Mouse (Mus musculus) CD4-positive helper T cell, adult 2 months (primary cell): Measurements from ENCODE around the gene Ate1.
"Not testable (repeated sequence)": the region's sequence is repeated elsewhere in the genome, so short reads cannot be mapped to it uniquely, and the experiment has no call there.

Source experiments
- DNase-seq: peaks from one replicate; pipeline ENCODE4 v3.0.0-alpha.2; 2012; ENCODE audit warnings: low read depth, missing footprints, low spot score

Ate1 gene

DNA sequence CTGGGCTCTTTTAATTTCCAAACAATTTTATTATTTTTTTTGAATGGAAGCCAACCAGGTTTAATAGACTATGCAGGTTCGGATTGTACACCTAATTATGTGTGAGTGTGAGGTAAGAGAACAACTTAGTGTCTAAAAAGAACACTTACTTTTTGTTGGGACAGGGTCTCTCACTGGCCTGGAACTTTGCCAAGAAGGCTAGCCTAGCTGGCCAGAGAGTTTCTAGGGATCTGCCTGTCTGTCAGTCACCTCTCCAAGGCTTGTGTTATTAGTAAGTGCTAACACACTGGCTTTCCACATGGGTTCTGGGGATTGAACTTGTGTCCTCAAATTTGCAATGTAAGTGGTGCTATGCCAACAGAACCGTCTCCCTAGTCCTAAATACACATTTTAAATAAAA lies 116.8 kb downstream of the Ate1 start:
- no peak for DNase-seq

DNA sequence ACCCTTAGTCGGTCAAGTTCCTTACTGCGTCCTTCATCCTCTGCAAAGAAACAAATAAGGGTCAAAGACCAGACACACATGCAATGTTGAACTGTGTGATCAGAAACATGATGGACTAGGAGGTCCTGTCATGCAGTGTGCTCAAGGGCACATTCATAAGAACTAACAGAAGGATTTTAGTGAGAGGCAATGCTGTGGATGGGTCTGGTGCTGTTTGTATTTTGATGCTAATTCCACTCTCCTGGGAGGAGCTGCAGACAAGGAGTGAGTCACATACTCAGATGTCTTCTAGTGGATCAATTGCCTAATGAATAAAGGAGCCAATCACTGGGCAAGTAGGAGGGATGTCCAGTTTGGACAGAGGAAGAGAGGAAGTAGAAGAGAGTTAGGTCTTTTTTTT lies 125.5 kb downstream of the Ate1 start:
- DNase-seq: no peak

DNA sequence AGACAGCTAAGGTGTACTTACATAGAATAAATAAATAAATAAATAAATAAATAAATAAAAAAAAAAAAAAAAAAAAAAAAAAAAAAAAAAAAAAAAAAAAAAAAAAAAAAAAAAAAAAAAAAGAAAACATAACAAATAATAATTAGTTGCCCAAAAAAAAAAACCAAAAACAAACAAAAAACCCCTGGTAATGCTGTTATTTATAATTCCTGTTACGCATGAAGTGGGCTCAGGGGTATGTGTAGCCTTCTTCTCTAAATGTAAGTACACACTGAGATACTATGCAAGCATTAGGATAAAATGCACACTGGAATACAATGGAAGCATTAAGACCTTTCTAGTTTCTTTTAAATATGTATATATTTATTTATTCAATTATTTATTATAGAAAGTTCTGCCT lies 130.1 kb downstream of the Ate1 start:
- not testable (repeated sequence) for DNase-seq

DNA sequence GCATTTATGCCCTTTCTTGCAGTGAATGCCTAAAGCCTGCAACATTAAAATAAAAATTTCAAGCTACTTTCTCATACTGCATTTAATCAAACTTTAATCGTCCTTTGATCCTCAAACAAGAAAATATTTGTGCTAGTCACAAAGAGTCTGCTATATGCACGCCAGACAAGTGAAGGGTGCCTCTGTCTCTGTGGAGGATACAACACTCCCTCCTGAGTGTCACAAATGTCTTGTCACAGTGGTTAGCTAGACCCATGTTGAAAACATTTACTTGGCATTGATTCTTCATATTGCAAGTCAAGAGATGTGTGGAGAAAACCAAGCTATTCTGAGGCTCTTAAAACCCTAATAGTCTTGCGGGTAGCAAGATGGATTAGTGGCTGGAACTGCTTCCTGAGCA lies 133.9 kb downstream of the Ate1 start:
- DNase-seq: no peak

DNA sequence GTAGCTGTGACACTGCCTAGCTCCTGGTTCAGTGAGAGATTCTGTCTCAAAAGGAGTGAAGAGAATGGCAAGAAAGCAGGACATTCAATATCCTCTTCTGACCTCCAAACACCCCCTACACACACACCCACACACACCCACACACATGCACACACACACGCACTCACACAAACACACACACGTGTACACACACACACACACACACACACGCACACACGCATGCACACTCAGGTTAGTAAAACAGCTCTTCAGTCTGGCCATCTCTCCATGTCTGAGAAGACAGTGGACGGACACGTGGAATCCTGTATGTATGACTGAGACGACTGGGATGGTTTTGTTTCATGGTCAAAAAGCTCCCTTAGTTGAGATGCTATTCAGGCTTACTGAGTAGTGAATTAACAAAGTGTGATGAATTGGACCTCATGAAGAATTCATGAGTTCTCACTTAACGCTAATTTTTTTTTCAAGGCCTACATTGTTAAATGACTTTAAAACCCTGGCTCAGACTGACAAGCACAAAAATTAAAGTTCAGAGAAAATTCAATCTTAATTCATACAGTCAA lies 134.4 kb downstream of the Ate1 start:
- DNase-seq: no peak

DNA sequence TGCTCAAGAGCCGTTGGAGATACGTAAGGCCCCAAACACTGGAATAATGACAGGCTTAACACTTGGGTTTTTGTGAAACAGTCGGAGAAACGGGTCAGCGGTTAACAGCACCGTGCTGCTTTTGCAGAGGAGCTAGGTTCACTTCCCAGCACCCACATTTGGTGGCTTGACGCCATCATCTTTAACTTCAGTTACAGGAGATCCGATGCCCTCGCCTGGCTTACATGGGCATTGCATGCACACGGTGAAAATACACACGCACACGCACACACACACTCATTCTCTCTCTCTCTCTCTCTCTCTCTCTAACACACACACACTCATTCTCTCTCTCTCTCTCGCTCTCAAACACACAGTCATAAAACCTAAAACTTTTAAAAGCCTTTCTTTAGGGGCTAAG lies 138.0 kb downstream of the Ate1 start:
- no peak for DNase-seq

DNA sequence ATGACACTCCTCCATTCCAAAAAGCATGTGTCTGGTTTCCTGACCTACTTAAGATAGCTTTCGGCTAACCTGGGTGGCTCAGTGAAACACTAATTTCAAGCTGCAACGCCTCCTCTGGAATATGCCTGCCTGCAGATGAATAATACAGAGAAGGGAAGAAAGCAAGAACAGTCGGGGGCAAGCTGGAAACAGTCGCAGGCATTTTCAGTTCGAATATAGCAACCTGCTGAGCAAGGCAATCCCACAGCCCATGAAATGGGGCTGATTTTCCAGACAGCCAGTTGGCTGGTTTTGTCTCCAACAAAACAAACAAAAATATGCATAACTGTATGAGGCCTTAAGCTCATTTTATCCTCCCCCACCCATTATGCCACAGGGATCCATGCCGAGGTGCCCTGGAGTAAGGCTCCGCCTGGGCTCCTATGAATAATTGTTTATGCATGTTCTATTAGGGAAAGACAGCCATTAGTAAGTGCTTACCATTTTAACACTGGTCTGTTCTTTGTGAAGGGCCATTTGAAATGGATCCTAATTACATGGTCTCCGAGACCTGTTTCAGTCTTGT lies 138.7 kb downstream of the Ate1 start:
- no peak for DNase-seq

DNA sequence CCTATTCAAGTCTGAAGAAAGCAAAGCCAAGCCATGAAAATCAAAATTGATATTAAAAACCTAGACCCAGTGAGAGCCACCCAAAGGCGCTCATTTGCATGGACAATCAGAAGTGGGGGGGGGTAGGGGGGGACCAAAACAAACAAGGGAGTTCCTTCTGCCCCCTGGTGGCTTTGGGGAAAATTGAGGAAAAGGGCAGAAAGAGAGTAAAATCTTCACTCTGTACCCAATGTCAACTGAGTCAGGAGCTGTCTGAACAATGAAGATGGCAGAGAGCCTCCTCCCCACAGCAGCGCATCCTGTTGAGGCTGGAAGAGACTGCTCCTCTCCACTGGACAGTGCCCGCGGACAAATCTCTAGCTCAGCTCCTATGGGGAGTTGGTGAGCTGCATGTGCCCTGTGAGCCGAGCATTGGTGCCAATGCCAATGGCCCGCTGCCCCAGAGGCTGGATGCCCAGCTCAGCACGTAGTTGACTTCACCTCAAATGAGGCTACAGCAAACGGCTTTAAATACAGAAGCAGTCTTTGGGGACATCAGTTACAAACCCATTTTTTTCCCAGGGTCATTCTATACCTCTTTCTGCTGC lies 139.3 kb downstream of the Ate1 start:
- no peak for DNase-seq

DNA sequence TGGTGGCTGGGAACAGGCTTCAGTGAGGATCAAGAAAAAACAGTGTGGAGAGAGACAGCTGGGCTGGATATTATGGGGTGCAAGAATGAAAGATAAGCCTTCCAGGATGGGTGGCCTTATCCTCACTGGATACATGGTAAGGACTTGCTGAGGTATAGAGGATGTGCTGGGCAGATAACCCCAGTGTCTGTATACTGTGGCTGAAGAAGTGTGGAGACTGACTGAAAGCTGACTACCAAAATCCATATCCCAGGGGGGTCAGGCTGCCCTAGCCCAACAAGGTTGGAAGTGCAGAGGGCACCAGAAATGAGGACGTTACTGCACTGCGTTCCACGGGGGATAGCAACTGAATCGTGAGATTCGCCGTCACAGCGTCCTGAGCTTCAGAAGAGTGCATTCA lies 139.8 kb downstream of the Ate1 start:
- no peak for DNase-seq

DNA sequence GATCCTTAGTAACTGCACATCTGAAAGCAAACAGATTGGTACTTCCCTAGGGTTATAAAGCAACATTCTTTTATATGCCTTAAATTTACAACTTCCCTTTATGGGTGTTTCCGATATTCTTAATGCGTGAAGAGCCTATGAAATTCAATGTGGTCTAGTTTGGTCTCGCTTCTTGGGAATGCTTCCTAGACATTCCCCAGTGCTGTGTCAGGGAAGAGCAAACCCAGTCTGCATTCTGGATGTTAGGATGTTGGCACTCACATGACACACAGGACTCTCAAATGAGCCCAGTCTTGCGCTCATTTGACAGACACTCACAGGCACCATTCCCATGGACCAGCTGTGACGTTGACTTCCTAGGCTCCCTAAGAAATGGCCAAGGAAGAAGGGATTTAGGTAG lies 140.3 kb downstream of the Ate1 start:
- no peak for DNase-seq

DNA sequence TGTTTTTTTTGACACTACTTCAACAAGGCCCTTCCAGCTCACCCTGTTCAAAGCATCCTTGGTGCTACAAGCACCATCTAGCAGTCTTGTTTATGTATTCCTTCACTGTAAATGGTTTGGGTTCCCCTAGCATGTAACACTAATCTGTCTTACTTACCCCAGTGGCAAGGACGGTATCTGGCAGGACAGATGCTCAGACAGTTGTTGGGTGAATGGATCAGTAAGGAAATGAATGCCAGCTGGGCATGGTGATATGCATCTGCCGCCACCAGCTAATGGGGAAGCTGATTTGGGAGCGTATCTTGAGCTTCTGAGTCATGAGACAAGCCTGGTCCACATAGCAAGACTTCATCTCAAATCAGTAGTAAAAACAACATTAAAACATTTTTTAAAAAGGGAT lies 141.9 kb downstream of the Ate1 start:
- no peak for DNase-seq

DNA sequence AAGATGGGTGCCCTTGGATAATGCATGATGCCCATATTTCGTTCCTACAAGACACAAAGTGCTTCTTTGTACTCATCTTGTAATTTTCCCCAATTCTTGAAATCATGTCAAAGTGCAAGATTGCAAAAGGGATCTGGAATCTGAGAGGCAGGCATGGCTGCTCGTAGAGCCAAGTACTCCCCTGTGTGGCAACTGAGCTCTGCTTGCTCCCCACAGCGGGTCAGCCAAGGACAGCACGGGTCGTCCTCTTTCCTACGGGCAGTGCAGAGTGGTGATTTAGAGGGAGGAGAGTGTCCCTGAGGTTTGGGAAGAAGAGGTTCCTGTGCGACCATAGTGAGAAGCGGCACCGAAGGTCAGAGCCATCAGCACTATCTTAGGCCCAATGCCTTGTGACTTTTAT lies 145.9 kb downstream of the Ate1 start:
- DNase-seq: no peak

DNA sequence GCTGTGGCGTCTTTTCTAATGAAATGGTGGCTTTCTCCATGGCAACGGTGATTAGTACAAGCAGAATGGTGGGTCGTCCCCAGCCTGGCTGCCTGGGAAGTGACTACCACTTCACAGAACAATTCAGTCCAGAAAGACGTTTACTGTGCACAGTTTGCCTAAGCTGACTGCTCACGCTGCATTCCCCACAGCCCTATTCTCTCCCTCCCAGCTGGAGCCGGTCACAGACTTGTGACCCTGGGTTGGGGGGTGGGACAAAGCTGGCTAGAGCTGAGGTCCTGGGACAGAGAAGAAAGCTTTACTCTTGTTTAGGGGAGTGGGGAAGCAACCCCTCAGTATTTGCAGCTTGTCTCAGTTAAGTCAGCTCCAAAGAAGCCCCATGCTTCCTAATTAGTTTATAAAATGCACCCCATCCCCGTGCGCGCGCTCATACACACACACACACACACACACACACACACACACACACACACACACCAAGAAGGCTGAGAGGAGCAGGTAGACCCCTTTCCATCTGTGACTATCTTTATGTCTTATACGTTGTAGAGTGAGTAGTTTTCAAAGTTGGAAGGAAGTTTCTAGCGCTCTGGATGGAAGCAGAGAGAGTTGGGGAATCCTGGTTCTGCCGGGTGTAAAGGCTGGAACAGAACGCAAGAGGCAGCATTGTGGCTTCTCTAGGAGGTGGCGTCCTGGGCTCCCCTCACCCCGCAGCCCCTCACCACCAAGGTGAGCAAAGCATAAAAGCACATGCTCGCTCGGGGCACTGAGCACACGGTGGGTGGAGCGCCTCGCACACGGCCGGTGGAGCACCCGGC lies 151.1 kb downstream of the Ate1 start:
- no peak for DNase-seq

DNA sequence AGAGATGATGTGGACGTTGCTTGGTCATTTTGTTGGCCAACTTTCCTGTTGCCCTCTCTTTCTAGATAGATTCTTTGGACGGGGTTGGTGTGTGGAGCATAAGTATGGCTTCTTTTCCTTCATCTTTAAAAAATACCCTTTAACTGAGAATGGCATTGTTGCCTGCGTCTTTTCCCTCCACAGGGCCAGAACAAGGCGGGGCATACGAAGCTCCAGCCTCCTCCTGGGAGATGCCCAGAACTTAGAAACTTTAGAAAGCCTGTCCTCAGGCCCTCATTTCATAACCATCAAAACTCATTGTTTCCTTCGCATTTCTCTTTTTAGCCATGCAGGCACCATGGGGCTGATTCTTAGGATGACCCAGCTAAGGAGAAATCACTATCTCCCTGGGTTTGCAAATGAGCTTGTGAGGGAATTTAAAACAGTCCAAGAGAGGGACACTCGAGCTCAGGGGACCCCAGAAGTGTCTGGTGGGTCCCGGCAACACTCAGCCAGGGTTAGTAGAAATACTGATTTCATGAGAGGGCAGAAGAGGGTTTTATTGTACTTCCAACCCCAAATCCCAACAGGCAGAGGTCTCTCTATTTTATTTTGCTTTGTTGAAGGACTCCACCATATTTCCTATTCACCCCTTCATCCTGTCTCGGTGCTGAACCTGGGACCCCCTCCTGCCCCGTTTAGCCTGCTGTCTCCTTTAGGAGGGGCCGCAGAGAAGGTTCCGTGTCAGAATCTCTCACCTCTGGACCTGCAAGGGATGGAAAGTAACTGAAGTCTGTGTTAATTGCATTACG lies 151.9 kb downstream of the Ate1 start:
- no peak for DNase-seq

DNA sequence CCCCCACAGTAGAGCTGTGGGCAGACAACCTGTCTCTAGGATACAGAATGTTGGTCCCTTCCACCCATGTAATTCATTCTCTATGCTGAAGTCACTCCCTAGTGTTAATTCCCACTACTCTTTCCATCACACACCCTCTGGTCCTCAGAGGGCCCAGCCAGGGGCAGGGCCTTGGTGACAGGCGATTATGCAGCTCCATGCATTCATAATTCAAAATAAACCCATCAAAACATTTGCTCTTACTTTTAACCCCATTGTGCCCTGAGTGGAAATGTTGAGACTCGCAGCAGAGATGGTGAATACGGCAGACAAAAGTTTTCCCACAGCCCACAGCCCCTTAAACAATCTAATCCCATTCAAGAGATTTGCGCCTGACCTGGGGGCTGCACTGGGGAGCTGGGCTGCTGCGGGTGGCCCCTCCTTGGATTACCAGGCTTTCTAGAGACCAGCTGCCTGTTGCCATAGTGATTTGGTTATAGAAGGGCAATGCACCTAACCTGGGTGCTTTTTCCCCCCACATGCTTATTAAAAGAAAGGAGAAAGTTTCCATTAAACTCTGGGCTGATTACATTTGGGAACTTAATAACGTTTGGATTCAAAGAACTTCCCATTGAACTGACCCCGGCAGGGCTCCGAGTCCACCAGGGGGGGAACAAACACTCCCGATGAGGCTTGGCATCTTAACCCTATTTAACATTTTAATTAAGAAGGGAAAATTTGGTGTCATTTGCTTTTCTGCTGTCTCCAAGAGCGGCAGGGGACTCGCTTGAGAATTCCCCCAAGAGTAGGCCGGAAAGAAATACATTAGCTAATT lies 152.7 kb downstream of the Ate1 start:
- no peak for DNase-seq

DNA sequence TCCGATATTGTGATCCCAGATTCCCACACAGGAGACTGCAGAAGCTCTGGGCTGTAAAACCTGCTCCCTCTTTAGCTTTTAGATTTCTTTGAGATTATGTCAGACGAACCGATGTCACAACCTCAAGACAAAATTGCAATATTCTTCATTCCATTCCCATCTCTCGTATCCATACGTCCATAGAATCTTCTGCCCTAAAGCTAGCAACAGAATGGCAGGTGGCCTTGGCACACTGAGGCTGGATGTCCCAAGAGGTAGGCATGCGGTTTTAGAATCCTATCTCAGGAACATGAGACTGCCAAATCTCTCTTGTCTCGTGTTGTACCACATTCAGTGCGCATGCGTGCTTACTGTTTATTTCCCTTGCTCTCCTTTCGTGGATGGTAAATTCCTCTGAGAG lies 154.5 kb downstream of the Ate1 start:
- no peak for DNase-seq
